Mouse (Mus musculus) heart, adult 18-20 months (tissue): ENCODE measurements around the gene Ttll8. TPM values are rescaled to one million over a fixed set of nuclear protein-coding genes. Genes with fewer than 3 reads are reported as not detected.

Experiments
- total RNA-seq, 2 experiments: library from RNA; stranded (reverse); gene quantifications; 2 replicates each; pipeline ENCODE4 v1.2.3; 2021

Ttll8 gene
- total RNA-seq, 2 experiments from 2014 or later: not detected

Other genes with a start within 250 kb of the Ttll8 start
- 10 to 100 TPM; 26.6 to 29.7 TPM for gene Brd1, start 220.2 kb downstream of the Ttll8 start, total RNA-seq
- gene Zbed4, start 202.8 kb downstream of the Ttll8 start, total RNA-seq: 1 to 10 TPM; 8.6 to 8.7 TPM
- gene Alg12, start 135.1 kb downstream of the Ttll8 start, total RNA-seq: 1 to 10 TPM; 8.3 to 8.8 TPM
- 10 to 100 TPM; 19.6 to 28.7 TPM for gene Creld2, start 134.8 kb downstream of the Ttll8 start, total RNA-seq
- 100 to 1,000 TPM in 1 of 2 experiments, 10 to 100 TPM in 1; 97.9 to 139 TPM for gene Pim3, start 92.2 kb downstream of the Ttll8 start, total RNA-seq
- gene Mlc1, start 24.6 kb upstream of the Ttll8 start, total RNA-seq: not detected
- 100 to 1,000 TPM; 115 to 121 TPM for gene Mov10l1, start 28.5 kb upstream of the Ttll8 start, total RNA-seq
- gene Panx2, start 105.3 kb upstream of the Ttll8 start, total RNA-seq: 1 to 10 TPM; 2.0 to 2.4 TPM
- 10 to 100 TPM; 46.6 to 56.5 TPM for gene Trabd, start 120.7 kb upstream of the Ttll8 start, total RNA-seq
- gene Selenoo, start 134.7 kb upstream of the Ttll8 start, total RNA-seq: 10 to 100 TPM; 16.1 to 16.5 TPM
- 1 to 10 TPM; 7.4 to 8.5 TPM for gene Tubgcp6, start 168.7 kb upstream of the Ttll8 start, total RNA-seq
- 1 to 10 TPM; 6.3 to 7.4 TPM for gene Hdac10, start 174.3 kb upstream of the Ttll8 start, total RNA-seq
- gene Mapk12, start 186.3 kb upstream of the Ttll8 start, total RNA-seq: 10 to 100 TPM; 24.4 to 24.8 TPM
- gene Mapk11, start 195.2 kb upstream of the Ttll8 start, total RNA-seq: 1 to 10 TPM; 2.7 to 3.0 TPM
- 10 to 100 TPM; 76.7 to 83.5 TPM for gene Plxnb2, start 226.4 kb upstream of the Ttll8 start, total RNA-seq
- gene Dennd6b, start 242.1 kb upstream of the Ttll8 start, total RNA-seq: 1 to 10 TPM; 8.3 to 9.6 TPM